Mouse (Mus musculus): ENCODE measurements around the gene Igf2bp3.

DNA sequence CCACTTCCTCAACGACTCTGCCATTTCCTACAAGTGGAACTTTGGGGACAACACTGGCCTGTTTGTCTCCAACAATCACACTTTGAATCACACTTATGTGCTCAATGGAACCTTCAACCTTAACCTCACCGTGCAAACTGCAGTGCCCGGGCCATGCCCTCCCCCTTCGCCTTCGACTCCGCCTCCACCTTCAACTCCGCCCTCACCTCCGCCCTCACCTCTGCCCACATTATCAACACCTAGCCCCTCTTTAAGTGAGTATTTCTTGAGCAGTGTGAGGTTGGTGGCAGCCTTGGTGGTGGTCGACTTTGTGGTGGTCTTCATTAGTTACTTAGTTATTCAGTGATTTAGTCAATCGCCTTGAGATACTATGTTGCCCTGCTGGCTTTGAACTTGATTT is 166.9 kb downstream of the Igf2bp3 start:
- no peak for TF ChIP-seq CTCF (IDR thresholded peaks at IDR 0.05; ENCODE audit: control insufficient read depth, insufficient read depth, insufficient read length)
- no peak for TF ChIP-seq USF1 (IDR thresholded peaks at IDR 0.05; ENCODE audit: low read depth)
- TF ChIP-seq MYOD1 (IDR thresholded peaks at IDR 0.05; ENCODE audit: control insufficient read depth, insufficient read length, low read depth) = no peak
- TF ChIP-seq MAX (IDR thresholded peaks at IDR 0.05) = no peak
- TF ChIP-seq MYOG (IDR thresholded peaks at IDR 0.05; ENCODE audit: control insufficient read depth, extremely low read depth, insufficient read length) = no peak
- TF ChIP-seq FOSL1 (IDR thresholded peaks at IDR 0.05; ENCODE audit: insufficient read depth, low read length, poor library complexity, severe bottlenecking) = no peak
- TF ChIP-seq CEBPB (IDR thresholded peaks at IDR 0.05; ENCODE audit: low read depth) = no peak

Measured in C2C12 (cell line).